Mouse (Mus musculus) liver, postnatal 0 days (tissue): Measurements from ENCODE around the gene Tmem191c. TPM values are rescaled to one million over a fixed set of nuclear protein-coding genes. Genes with fewer than 3 reads are reported as not detected.
A peak's percentile ranks its signal among the peaks of the same experiment; 100 is the strongest.

Experiments used
- ATAC-seq: fragments of 200-750 bp; cut with Nextera tagmentation; 2 replicates; pipeline ENCODE4 v1.8.0; 2017; ENCODE audit warnings: mild to moderate bottlenecking, moderate library complexity
- DNase-seq: peaks from one replicate; pipeline ENCODE4 v3.0.0-alpha.2; 2016
- H3K27ac ChIP-seq: fragments of 300-500 bp; sonication (generic); 2 replicates; pipeline ENCODE4 v1.5.1; 2014; ENCODE audit warnings: antibody characterized with exemption, moderate library complexity, mild to moderate bottlenecking, low read depth
- H3K27me3 ChIP-seq: fragments of 300-500 bp; sonication (generic); 2 replicates; pipeline ENCODE4 v1.6.1; 2014; ENCODE audit warnings: low read length, control low read depth, mixed read lengths; ENCODE audit not compliant: insufficient read depth
- H3K36me3 ChIP-seq: fragments of 300-500 bp; sonication (generic); replicated peaks from 2 replicates; pipeline ENCODE4 v1.6.1; 2014; ENCODE audit warnings: mild to moderate bottlenecking, control low read depth, low read length, moderate library complexity, mixed read lengths; ENCODE audit not compliant: insufficient read depth
- H3K4me1 ChIP-seq: fragments of 300-500 bp; sonication (generic); 2 replicates; pipeline ENCODE4 v1.6.1; 2014; ENCODE audit warnings: antibody characterized with exemption, mild to moderate bottlenecking, control low read depth; ENCODE audit not compliant: insufficient read depth
- H3K4me2 ChIP-seq: fragments of 300-500 bp; sonication (generic); 2 replicates; pipeline ENCODE4 v1.6.1; 2014; ENCODE audit warnings: low read depth, mild to moderate bottlenecking, low read length, moderate library complexity, mixed read lengths
- H3K4me3 ChIP-seq: fragments of 300-500 bp; sonication (generic); 2 replicates; pipeline ENCODE4 v1.5.1; 2014; ENCODE audit warnings: low read depth, low read length
- H3K9ac ChIP-seq: fragments of 300-500 bp; sonication (generic); replicated peaks from 2 replicates; pipeline ENCODE4 v1.6.1; 2014; ENCODE audit warnings: mild to moderate bottlenecking, moderate library complexity
- H3K9me3 ChIP-seq: fragments of 300-500 bp; sonication (generic); 2 replicates; pipeline ENCODE4 v1.6.1; 2016; ENCODE audit warnings: mild to moderate bottlenecking, control low read depth, low read length, mixed read lengths
- CTCF ChIP-seq: sonication (generic); IDR thresholded peaks from 2 replicates; pipeline ENCODE4 v1.5.1; 2016; ENCODE audit warnings: antibody characterized with exemption, low read depth
- EP300 ChIP-seq: IDR thresholded peaks from 2 replicates; pipeline ENCODE4 v1.6.1; 2016; ENCODE audit warnings: antibody characterized with exemption, low read depth, mild to moderate bottlenecking
- WGBS: fragments of 180-500 bp; shearing (Covaris S2); extraction: QIAGEN DNeasy Blood & Tissue Kit; methylation state at CpG from one replicate; pipeline ENCODE4 v1.1.7; 2014; ENCODE audit not compliant: insufficient replicate concordance; 5-methylcytosine and 5-hydroxymethylcytosine counted together
- polyA plus RNA-seq: library from polyadenylated mRNA; unstranded; fragments of >200 nt; fragmentation: Nextera tagmentation; extraction: Ambion mirVana; gene quantifications from 2 replicates; pipeline ENCODE4 v1.2.1, GENCODE M21; 2015

Tmem191c gene
- polyA plus RNA-seq, 1 experiment from 2014 or later: 2.7 TPM

DNA sequence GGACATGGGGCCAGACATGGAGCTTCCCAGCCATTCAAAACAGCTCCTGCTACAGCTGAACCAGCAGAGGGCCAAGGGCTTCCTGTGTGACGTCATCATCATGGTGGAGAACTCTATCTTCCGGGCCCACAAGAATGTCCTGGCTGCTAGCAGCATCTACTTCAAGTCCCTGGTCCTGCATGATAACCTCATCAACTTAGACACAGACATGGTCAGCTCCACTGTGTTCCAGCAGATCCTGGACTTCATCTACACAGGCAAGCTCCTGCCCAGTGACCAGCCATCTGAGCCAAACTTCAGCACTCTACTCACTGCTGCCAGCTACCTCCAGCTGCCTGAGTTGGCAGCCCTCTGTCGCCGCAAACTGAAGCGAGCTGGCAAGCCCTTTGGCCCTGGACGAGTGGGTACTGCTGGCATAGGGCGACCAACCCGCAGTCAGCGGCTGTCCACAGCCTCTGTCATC is 18.5 kb upstream of the Tmem191c start:
- no peak overlapping the region for H3K4me2 ChIP-seq
- H3K4me1 ChIP-seq: peaks cover 20% of the 10 kb centered on the region
- no peaks in the 10 kb centered on the region for H3K9me3 ChIP-seq
- no peaks in the 10 kb centered on the region for H3K27me3 ChIP-seq
- no peak for DNase-seq
- H3K9ac ChIP-seq: no peak overlapping the region
- 0 out of 2 replicates have a peak, but pooled peaks have one; percentile 24 for TF ChIP-seq EP300
- 0 out of 2 replicates have a peak, but pooled peaks have one; percentile 28 for TF ChIP-seq CTCF
- no peak overlapping the region for H3K27ac ChIP-seq
- WGBS: 77% methylated on average over 9 of the region's 9 CpGs
- no peak overlapping the region for H3K4me3 ChIP-seq
- peak; percentile 39; the same call in 1 of the 2 replicates for ATAC-seq
- peaks cover 10% of the 10 kb centered on the region for H3K36me3 ChIP-seq

DNA sequence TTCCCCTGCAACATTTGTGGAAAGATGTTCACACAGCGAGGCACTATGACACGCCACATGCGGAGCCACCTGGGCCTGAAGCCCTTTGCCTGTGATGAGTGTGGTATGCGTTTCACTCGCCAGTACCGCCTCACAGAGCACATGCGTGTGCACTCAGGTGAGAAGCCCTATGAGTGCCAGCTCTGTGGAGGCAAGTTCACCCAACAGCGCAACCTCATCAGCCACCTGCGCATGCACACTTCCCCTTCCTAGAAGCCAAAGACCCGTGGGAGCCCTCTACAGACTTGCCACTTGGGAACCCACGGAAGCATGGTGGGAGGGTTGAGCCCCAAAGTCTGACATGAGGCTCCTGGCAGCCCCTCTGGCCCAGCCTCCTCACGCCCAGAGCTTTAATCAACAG is 17.0 kb upstream of the Tmem191c start:
- DNase-seq (no peak), ATAC-seq (no peak)
- Histone ChIP-seq H3K4me2 (no peak overlapping the region), H3K27me3 (no peaks in the 10 kb centered on the region), H3K9ac (no peak overlapping the region), H3K4me1 (peaks cover 5% of the 10 kb centered on the region), H3K36me3 (peaks cover 10% of the 10 kb centered on the region), H3K4me3 (no peak overlapping the region), H3K27ac (no peak overlapping the region), H3K9me3 (no peaks in the 10 kb centered on the region)
- WGBS: 83% methylated on average over 12 of the region's 12 CpGs
- no peak for TF ChIP-seq EP300
- no peak for TF ChIP-seq CTCF

DNA sequence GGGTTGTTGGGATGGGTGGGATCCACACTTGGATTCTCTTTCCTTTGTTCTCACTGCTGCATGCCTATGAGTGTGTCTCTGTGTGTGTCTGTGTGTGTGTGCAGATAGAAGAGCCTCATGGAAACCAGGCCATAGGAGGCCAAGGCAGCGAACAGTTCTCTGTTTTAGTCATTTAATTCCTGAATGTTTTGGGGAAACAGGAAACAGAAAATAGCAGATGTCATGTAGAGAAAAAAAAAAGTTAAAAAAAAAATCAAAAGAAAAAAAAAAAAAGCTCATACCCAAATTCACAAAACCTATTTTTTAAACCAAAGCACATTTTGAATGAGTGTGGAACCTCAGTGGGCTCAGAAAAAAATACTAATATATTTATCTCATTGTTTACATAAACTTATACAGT is 14.5 kb upstream of the Tmem191c start:
- WGBS: 85% methylated on average over 1 of the region's 1 CpGs
- Histone ChIP-seq H3K4me2 (no peak overlapping the region), H3K4me1 (no peaks in the 10 kb centered on the region), H3K4me3 (no peak overlapping the region), H3K27me3 (no peaks in the 10 kb centered on the region), H3K36me3 (peaks cover 7% of the 10 kb centered on the region), H3K9me3 (no peaks in the 10 kb centered on the region), H3K27ac (no peak overlapping the region), H3K9ac (no peak overlapping the region)
- ATAC-seq: no peak
- no peak for DNase-seq
- TF ChIP-seq EP300: no peak
- TF ChIP-seq CTCF: no peak

DNA sequence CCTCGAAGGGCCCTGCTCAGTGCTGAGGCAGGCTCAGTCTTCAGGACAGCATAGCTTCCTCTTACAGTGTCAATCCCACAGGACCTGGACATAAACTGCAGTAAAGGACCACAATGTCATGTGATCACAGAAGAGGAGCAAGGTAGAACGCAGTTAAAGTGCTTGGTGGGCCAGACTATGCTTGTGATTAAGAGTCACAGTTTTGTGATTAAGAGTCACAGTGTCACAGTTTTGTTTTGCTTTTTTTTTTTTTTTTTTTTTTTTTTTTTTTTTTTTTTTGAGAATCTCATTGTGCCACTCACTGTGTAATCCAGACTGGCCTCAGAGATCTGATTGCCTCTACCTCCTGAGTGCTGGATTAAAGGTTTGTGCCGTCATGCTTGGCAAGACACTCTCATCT is 9.8 kb upstream of the Tmem191c start:
- no peaks in the 10 kb centered on the region for H3K9me3 ChIP-seq
- H3K9ac ChIP-seq: no peak overlapping the region
- WGBS: 68% methylated on average over 3 of the region's 3 CpGs
- H3K27me3 ChIP-seq: no peaks in the 10 kb centered on the region
- no peaks in the 10 kb centered on the region for H3K4me1 ChIP-seq
- no peak overlapping the region for H3K27ac ChIP-seq
- no peak for DNase-seq
- no peaks in the 10 kb centered on the region for H3K36me3 ChIP-seq
- H3K4me3 ChIP-seq: no peak overlapping the region
- no peak for TF ChIP-seq EP300
- no peak for TF ChIP-seq CTCF
- ATAC-seq: no peak
- H3K4me2 ChIP-seq: no peak overlapping the region

DNA sequence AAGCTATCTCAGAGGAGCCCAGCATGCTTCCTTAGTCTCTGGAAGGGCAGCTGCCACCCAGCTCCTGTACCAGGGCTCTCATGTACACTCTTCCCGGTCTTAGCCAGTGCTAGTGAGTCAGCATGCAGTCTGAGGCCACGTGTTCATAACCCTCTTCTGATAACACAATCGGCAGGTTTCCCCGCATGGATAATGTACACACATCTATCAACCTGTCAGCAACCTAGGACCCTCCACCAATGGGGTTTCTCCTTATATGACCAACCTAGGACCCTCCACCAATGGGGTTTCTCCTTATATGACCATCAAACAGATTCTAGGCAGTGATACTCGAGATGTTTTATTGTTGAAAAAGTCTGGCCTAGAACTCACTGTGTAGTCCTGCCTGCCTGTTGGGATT is 7.9 kb upstream of the Tmem191c start:
- H3K36me3 ChIP-seq: no peaks in the 10 kb centered on the region
- ATAC-seq: peak; percentile 41; the same call in 1 of the 2 replicates
- H3K4me3 ChIP-seq: no peak overlapping the region
- H3K9ac ChIP-seq: no peak overlapping the region
- H3K27me3 ChIP-seq: no peaks in the 10 kb centered on the region
- H3K4me2 ChIP-seq: no peak overlapping the region
- TF ChIP-seq CTCF: no peak
- no peak for TF ChIP-seq EP300
- DNase-seq: no peak
- no peak overlapping the region for H3K27ac ChIP-seq
- H3K4me1 ChIP-seq: no peaks in the 10 kb centered on the region
- 59% methylated on average over 5 of the region's 5 CpGs for WGBS
- H3K9me3 ChIP-seq: no peaks in the 10 kb centered on the region

DNA sequence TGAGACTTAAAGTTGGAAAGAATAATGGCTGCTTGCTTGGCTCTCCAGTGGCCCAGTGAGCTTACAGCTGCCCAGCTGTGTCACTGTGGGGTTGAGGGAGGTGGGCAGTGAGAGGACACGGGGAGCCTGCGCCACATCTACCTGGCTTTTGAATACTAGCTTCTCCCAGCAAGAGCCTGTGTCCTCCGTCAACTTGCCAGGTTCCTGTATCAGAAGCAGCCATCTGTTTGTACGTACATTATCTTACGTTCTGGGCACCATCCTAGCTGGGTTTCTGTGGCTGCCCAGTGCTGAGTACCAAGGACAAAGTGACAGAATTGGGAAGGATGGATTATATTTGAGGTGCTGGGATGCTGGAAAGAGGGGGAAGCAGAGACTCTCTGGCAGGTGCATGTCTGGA is 6.0 kb upstream of the Tmem191c start:
- DNase-seq (no peak), ATAC-seq (no peak)
- Histone ChIP-seq H3K4me2 (no peak overlapping the region), H3K4me3 (no peak overlapping the region), H3K27me3 (no peaks in the 10 kb centered on the region), H3K4me1 (no peaks in the 10 kb centered on the region), H3K9ac (no peak overlapping the region), H3K36me3 (no peaks in the 10 kb centered on the region), H3K27ac (no peak overlapping the region), H3K9me3 (no peaks in the 10 kb centered on the region)
- TF ChIP-seq CTCF (no peak), EP300 (no peak)
- 62% methylated on average over 5 of the region's 5 CpGs for WGBS

DNA sequence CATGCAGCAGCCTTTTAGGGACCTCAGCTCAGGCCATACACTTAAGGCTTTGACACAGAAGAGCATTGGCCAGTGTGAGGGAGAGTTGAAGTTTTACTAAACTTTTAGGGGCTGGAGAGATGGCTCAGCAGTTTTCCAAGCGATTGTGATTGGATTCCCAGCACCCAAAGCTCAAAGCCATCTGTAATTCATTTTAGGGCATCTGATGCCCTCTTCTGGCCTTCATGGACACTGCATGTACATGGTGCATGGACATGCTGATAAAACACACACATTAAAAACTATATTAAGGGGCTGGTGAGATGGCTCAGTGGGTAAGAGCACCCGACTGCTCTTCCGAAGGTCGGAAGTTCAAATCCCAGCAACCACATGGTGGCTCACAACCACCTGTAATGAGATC is 4.8 kb upstream of the Tmem191c start:
- Histone ChIP-seq H3K36me3 (no peaks in the 10 kb centered on the region), H3K9me3 (no peaks in the 10 kb centered on the region), H3K4me3 (no peak overlapping the region), H3K4me1 (no peaks in the 10 kb centered on the region), H3K9ac (no peak overlapping the region), H3K4me2 (no peak overlapping the region), H3K27ac (no peak overlapping the region), H3K27me3 (no peaks in the 10 kb centered on the region)
- no peak for TF ChIP-seq EP300
- peak; percentile 69 for TF ChIP-seq CTCF
- DNase-seq (no peak), ATAC-seq (no peak)
- whole genome bisulfite sequencing: 71% methylated on average over 4 of the region's 4 CpGs
